Mouse (Mus musculus): Measurements from ENCODE around the gene C130032M10Rik. TPM values are rescaled to one million over a fixed set of nuclear protein-coding genes. Genes with fewer than 3 reads are reported as not detected.
A peak's percentile ranks its signal among the peaks of the same experiment; 100 is the strongest.
"Not testable (repeated sequence)": the region's sequence is repeated elsewhere in the genome, so short reads cannot be mapped to it uniquely, and the experiment has no call there.

The C130032M10Rik gene
- polyA plus RNA-seq, 1 experiment from 2014 or later = 0.42 TPM

DNA sequence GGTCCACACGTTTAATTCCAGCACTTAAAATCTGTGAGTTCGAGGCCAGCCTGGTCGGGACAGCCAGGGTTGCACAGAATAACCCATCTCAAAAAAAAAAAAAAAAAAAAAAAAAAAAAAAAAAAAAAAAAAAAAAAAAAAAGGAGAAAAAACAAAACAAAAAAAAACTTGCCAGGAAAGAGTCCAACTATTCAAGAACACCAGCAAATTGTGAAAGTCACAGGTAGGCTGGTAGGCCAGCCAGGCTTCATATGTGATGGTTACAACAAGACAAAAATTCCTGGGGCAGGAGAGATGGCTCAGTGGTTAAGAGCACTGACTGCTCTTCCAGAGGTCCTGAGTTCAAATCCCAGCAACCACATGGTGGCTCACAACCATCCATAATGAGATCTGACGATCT lies 5.0 kb downstream of the C130032M10Rik start:
- not testable (repeated sequence) for H3K9ac ChIP-seq; H3K4me3 ChIP-seq; H3K4me1 ChIP-seq; H3K27ac ChIP-seq; H3K9me3 ChIP-seq; H3K27me3 ChIP-seq; ATAC-seq (ENCODE audit: low FRiP score, low read depth); H3K4me2 ChIP-seq (replicated peaks); H3K36me3 ChIP-seq
- WGBS = 74% methylated on average over 4 of the region's 4 CpGs

DNA sequence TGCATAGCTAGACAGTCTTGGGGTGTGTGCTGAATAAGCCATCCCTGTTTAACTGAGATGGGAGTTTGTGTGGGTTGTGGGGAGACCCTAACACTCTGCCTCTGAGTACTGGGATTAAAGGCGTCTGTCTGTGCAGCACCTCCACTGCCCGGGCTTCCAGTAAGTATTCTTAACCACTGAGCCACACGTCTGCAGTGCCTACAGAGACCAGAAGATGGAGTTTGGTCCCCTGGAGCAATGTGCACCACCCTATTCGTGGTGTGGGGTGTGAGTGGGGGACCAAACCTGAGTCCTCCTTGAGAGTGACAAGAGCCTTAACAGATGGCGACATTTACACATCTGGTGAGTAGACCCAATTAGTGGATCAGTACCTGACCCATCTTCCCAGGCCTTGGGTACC lies 6.5 kb downstream of the C130032M10Rik start:
- peaks cover 16% of the 10 kb centered on the region for H3K4me1 ChIP-seq
- no peak overlapping the region for H3K4me3 ChIP-seq
- H3K27ac ChIP-seq = no peak overlapping the region
- no peak overlapping the region for H3K4me2 ChIP-seq (replicated peaks)
- H3K9ac ChIP-seq = no peak overlapping the region
- no peak for ATAC-seq (ENCODE audit: low FRiP score, low read depth)
- no peaks in the 10 kb centered on the region for H3K27me3 ChIP-seq
- H3K9me3 ChIP-seq = no peaks in the 10 kb centered on the region
- WGBS = 56% methylated on average over 5 of the region's 5 CpGs
- no peaks in the 10 kb centered on the region for H3K36me3 ChIP-seq

DNA sequence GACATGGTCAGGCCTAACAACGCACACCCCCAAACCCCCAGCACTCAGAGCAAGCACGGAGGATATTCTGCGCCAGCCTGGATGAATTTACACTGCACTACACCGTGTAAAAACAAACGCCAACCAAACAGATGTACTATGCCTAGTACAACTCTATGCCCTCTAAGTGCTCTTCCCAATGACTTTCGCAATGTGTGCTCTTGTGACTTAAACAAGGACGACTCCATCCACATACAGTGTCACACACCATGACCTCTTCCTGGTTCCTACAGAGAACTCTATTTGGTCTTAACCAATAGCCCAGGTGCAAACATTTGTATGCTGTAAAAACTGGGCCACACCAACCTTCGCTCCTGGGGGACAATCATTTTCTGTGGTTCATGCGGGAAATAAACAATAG lies 7.0 kb downstream of the C130032M10Rik start:
- ATAC-seq (ENCODE audit: low FRiP score, low read depth) = no peak

DNA sequence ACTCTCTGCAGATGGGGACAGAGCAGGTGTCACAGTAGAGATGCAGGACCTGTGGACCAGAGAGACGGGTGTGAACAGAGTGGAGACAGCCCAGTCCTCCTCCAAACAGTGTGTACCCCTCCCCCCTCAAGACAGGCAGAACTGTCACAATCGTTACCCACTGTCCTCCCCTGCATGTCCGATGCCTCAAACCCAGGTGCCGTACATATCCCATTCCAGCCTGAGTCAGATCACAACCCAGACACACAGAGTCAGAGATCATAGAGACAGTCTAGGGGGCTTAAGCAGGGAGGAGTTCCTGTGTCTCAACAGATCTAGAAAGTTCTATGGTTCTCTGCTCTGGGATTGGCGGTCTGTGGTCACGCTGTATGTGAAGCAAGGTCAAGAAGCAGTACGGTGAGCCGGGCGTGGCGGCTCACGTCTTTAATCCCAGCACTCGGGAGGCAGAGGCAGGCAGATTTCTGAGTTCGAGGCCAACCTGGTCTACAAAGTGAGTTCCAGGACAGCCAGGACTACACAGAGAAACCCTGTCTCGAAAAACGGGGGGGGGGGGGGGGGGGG lies 9.7 kb downstream of the C130032M10Rik start:
- Histone ChIP-seq H3K36me3 (no peaks in the 10 kb centered on the region), H3K9ac (no peak overlapping the region), H3K4me3 (no peak overlapping the region), H3K9me3 (no peaks in the 10 kb centered on the region), H3K4me2 (replicated peaks) (no peak overlapping the region), H3K27me3 (no peaks in the 10 kb centered on the region), H3K4me1 (peaks cover 31% of the 10 kb centered on the region), H3K27ac (no peak overlapping the region)
- WGBS = 93% methylated on average over 13 of the region's 15 CpGs
- ATAC-seq (ENCODE audit: low FRiP score, low read depth) = no peak

More for the DNA sequence above, 7.0 kb downstream of the C130032M10Rik start:
- no peak overlapping the region for H3K4me2 ChIP-seq (replicated peaks)
- WGBS = 86% methylated on average over 9 of the region's 9 CpGs
- no peak overlapping the region for H3K27ac ChIP-seq
- H3K27me3 ChIP-seq = no peaks in the 10 kb centered on the region
- no peaks in the 10 kb centered on the region for H3K36me3 ChIP-seq
- peaks cover 18% of the 10 kb centered on the region for H3K4me1 ChIP-seq
- no peak overlapping the region for H3K4me3 ChIP-seq
- no peaks in the 10 kb centered on the region for H3K9me3 ChIP-seq
- no peak overlapping the region for H3K9ac ChIP-seq

DNA sequence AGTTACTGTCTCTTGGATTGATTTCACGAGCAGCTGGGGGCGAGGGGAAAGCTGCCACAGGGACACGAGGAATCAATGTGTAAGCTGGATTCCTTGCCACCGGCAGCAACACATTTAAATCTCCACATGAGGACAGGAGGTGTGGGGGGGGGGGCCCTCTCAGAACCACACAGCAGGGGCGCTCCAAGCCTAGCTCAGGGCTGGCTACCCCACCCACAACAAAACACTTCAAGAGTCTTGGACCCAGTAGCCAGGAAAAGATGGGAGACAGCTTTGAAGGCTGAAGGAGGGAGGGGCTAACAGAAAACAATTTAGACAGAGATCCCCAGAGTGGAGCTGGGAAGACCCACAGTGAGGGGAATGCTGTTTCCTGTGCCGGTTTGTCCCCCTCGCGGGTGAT lies 10.4 kb downstream of the C130032M10Rik start:
- Histone ChIP-seq H3K27me3 (no peaks in the 10 kb centered on the region), H3K9me3 (no peaks in the 10 kb centered on the region), H3K4me3 (no peak overlapping the region), H3K4me2 (replicated peaks) (peak overlapping the region; percentile 49), H3K27ac (no peak overlapping the region), H3K4me1 (peaks cover 36% of the 10 kb centered on the region), H3K36me3 (no peaks in the 10 kb centered on the region), H3K9ac (no peak overlapping the region)
- no peak for ATAC-seq (ENCODE audit: low FRiP score, low read depth)
- 9% methylated on average over 8 of the region's 8 CpGs for WGBS

DNA sequence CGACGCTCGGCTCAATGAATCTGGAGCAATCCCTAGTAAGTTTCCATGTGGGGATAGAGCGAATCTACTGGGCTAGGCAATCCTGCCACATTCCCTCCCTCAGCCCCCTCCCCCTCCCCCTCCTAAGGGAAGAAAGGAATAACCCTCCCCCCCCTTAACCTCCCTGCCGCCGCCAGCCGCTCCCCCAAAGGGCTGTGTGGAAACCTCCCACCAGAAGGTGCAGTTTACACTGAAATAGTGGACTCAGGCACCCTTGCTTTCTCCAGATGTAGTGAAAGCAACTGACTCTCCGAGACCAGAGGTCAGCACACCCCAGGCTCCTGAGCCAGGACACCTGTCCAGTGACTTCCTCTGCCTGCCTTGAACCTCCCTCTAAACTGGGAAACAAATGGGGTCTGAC lies 11.1 kb downstream of the C130032M10Rik start:
- Histone ChIP-seq H3K27me3 (no peaks in the 10 kb centered on the region), H3K4me2 (replicated peaks) (peak overlapping the region; percentile 49), H3K36me3 (no peaks in the 10 kb centered on the region), H3K9ac (peak overlapping the region; percentile 39; the same call in 1 of the 2 replicates), H3K9me3 (no peaks in the 10 kb centered on the region), H3K4me1 (peaks cover 43% of the 10 kb centered on the region), H3K27ac (0 out of 2 replicates have a peak overlapping the region, but pooled peaks have one; percentile 34), H3K4me3 (peak overlapping the region; percentile 20)
- ATAC-seq (ENCODE audit: low FRiP score, low read depth) = no peak
- WGBS = 6% methylated on average over 8 of the region's 8 CpGs

DNA sequence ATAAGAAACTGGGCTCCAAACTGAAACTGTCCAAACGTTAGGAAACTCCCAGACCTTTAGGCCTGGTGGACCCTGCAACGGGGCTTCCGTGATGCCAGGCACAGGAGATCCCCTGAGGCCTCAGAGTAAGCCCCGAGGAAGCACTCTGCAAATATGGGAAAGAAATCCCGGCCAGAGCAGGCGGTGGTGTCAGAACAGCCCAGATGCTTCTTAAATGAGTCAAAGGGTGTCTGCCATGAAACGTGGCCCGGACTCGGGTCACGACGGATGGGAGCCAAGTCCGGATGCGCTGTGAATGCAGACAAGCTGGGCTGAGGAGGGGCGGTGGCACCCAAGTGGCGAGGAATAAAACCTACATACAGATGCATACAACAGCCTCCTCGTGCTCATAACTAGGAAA lies 11.6 kb downstream of the C130032M10Rik start:
- 0 out of 2 replicates have a peak overlapping the region, but pooled peaks have one; percentile 34 for H3K27ac ChIP-seq
- no peaks in the 10 kb centered on the region for H3K36me3 ChIP-seq
- peaks cover 44% of the 10 kb centered on the region for H3K4me1 ChIP-seq
- H3K27me3 ChIP-seq = no peaks in the 10 kb centered on the region
- no peak for ATAC-seq (ENCODE audit: low FRiP score, low read depth)
- WGBS = 6% methylated on average over 16 of the region's 16 CpGs
- H3K4me3 ChIP-seq = peak overlapping the region; percentile 20
- no peaks in the 10 kb centered on the region for H3K9me3 ChIP-seq
- H3K4me2 ChIP-seq (replicated peaks) = peak overlapping the region; percentile 49
- H3K9ac ChIP-seq = peak overlapping the region; percentile 39; the same call in 1 of the 2 replicates

DNA sequence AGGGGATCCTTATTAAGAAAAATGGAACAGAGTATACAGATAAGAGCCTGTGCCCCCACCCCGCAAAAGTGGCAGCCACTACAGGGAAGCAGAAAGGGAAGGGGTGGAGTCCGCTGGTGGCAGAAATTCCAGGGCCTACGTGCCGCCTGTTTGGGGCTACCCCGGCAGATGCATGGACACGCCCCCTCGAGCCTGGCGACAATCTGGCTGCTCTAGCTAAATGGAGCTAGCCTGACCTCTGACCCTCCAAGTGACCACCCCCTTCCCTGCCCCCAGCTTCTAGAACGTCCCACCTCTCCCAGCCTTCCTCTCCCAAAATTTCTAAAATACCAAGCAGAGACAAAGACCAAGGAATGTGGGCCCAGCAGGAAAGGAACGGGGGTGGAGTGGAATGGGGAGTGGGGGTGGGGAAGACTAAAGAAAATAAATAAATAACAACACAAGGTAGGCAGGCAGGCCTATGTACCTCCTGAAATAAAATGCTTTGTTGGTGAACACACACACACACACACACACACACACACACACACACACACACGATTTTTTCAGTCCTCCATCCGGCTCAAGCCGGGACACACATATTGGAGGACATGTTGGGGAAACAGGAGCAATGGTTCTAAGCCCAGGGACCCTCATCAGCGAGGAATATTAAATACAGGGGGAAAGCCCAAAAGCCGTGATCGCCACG lies 12.6 kb downstream of the C130032M10Rik start:
- peak overlapping the region; percentile 45 for H3K4me2 ChIP-seq (replicated peaks)
- H3K9ac ChIP-seq = no peak overlapping the region
- no peaks in the 10 kb centered on the region for H3K9me3 ChIP-seq
- no peak overlapping the region for H3K4me3 ChIP-seq
- WGBS = 14% methylated on average over 17 of the region's 17 CpGs
- no peaks in the 10 kb centered on the region for H3K36me3 ChIP-seq
- peak; percentile 26; the same call in 1 of the 2 replicates for ATAC-seq (ENCODE audit: low FRiP score, low read depth)
- H3K4me1 ChIP-seq = peaks cover 44% of the 10 kb centered on the region
- H3K27ac ChIP-seq = peak overlapping the region; percentile 34; the same call in 1 of the 2 replicates
- no peaks in the 10 kb centered on the region for H3K27me3 ChIP-seq

DNA sequence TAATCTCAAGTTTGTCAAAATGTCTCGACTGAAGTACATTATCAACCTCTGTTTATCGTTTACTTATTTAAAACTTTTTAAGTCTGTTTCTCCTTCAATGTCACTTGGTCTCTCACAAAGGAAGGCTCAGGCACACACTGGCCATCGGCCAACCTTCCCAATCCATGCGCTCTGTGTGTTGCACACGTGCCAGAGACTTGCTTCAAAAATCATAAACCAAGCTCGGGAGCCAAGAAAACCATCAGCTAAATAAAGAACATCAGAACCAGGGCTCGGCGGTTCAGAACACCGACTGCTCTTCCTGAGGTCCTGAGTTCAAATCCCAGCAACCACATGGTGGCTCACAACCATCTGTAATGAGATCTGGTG lies 13.2 kb downstream of the C130032M10Rik start:
- Histone ChIP-seq H3K4me3 (no peak overlapping the region), H3K27ac (no peak overlapping the region; the same call in 1 of the 2 replicates), H3K9me3 (no peaks in the 10 kb centered on the region), H3K4me1 (peaks cover 45% of the 10 kb centered on the region), H3K4me2 (replicated peaks) (peak overlapping the region; percentile 45; the same call in 1 of the 2 replicates), H3K9ac (no peak overlapping the region), H3K36me3 (no peaks in the 10 kb centered on the region), H3K27me3 (no peaks in the 10 kb centered on the region)
- no peak for ATAC-seq (ENCODE audit: low FRiP score, low read depth)
- 42% methylated on average over 9 of the region's 9 CpGs for WGBS

DNA sequence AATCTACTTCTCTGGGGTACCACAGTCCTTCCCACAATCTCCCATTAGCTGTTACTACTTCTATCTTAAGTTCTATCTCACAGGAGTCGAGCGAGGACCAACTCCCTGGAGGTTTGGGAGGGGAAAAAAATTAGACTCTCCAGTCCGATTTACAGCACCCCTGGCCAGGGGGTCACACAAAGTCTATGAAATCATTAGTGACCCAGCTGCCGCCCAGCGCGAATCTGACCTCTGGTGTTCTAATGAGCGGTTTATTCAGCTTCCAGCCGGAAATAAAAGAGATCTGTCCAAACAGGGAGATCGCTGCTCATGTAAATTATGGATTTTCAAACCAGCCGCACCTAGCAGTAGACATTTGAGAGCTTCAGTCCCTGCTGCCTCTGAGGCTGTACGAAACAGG lies 15.8 kb downstream of the C130032M10Rik start:
- no peak for ATAC-seq (ENCODE audit: low FRiP score, low read depth)

DNA sequence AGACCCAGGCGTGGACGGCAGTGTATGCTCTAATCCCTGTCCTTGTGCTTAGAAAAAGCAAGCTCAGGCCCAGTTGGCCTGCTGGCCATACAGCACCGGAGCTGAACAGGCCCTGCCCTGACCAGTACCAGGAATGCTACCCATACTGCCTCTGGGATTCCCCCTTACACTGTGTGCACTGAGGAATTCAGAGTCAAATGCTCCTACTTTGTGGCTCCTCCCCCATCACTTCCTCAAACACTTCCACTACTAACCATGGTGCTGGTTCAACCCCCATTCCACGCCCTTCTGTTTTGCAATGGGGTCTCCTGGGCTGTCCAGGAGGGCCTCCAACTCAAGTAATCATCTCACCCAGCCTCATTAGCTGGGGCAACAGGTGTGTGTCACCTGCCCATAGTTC lies 18.4 kb downstream of the C130032M10Rik start:
- H3K27ac ChIP-seq = no peak overlapping the region
- no peaks in the 10 kb centered on the region for H3K36me3 ChIP-seq
- ATAC-seq (ENCODE audit: low FRiP score, low read depth) = no peak
- no peak overlapping the region for H3K4me3 ChIP-seq
- WGBS = 84% methylated on average over 4 of the region's 4 CpGs
- peaks cover 39% of the 10 kb centered on the region for H3K4me1 ChIP-seq
- no peaks in the 10 kb centered on the region for H3K9me3 ChIP-seq
- H3K4me2 ChIP-seq (replicated peaks) = no peak overlapping the region
- H3K9ac ChIP-seq = no peak overlapping the region
- H3K27me3 ChIP-seq = no peaks in the 10 kb centered on the region

More for the DNA sequence above, 15.8 kb downstream of the C130032M10Rik start:
- H3K36me3 ChIP-seq = no peaks in the 10 kb centered on the region
- no peak overlapping the region for H3K27ac ChIP-seq
- no peak overlapping the region for H3K4me3 ChIP-seq
- no peaks in the 10 kb centered on the region for H3K9me3 ChIP-seq
- H3K4me1 ChIP-seq = peaks cover 41% of the 10 kb centered on the region
- 14% methylated on average over 11 of the region's 11 CpGs for WGBS
- H3K9ac ChIP-seq = no peak overlapping the region; the same call in 1 of the 2 replicates
- H3K4me2 ChIP-seq (replicated peaks) = 0 out of 2 replicates have a peak overlapping the region, but pooled peaks have one; percentile 21
- H3K27me3 ChIP-seq = no peaks in the 10 kb centered on the region

DNA sequence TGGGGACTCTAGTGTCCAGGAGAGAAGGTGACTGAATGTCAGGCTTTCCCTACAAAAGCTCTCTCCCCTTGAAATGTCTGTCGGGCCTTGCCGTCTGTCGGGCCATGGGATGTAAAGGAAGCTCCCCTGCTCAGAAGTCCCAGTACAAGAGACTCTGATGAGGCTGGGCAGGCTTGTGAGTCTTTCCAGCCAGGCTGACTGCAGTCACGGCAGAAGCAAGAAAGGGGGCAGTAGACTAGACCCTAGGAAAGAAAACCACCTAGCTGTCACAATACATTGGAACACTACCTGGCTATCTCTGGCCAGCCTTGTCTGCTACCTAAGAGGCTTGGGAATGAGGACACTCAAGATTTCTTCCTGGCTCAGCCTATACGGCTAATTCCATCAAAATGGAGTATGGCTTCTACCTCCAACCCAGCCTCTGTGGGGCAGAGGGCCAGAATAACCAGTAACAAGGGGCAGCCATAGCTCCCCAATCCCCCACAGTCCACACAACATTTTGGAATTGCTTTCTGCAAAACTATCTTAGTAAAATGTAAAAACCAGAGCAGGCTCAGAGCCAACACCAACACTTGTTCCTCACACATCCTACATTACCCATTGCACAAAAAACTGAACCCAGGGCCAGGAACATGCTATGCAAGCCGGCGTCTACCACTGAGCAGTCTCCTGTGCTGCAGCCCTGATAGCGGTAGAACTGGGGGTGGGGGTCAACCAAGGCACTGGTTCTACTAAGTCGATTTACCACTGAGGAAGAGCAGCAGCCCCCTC lies 19.4 kb downstream of the C130032M10Rik start:
- H3K4me1 ChIP-seq = peaks cover 43% of the 10 kb centered on the region
- no peaks in the 10 kb centered on the region for H3K9me3 ChIP-seq
- H3K9ac ChIP-seq = no peak overlapping the region
- no peak overlapping the region for H3K27ac ChIP-seq
- H3K27me3 ChIP-seq = no peaks in the 10 kb centered on the region
- no peak for ATAC-seq (ENCODE audit: low FRiP score, low read depth)
- WGBS = 74% methylated on average over 9 of the region's 9 CpGs
- no peak overlapping the region for H3K4me2 ChIP-seq (replicated peaks)
- no peak overlapping the region for H3K4me3 ChIP-seq
- no peaks in the 10 kb centered on the region for H3K36me3 ChIP-seq
